Mouse (Mus musculus) hindbrain, embryonic 11.5 days (tissue): ENCODE measurements around the gene Senp3. TPM values are rescaled to one million over a fixed set of nuclear protein-coding genes. Genes with fewer than 3 reads are reported as not detected.
"Not testable (repeated sequence)": the region's sequence is repeated elsewhere in the genome, so short reads cannot be mapped to it uniquely, and the experiment has no call there.

ENCODE experiments used
- ATAC-seq: fragments of 200-750 bp; cut with Nextera tagmentation; 2 replicates; pipeline ENCODE4 v1.8.0; 2017; ENCODE audit warnings: mild to moderate bottlenecking, moderate TSS enrichment, moderate library complexity; ENCODE audit not compliant: low FRiP score
- DNase-seq: peaks from one replicate; pipeline ENCODE4 v3.0.0-alpha.2; 2015; ENCODE audit warnings: low spot score
- H3K27ac ChIP-seq: fragments of 300-500 bp; sonication (generic); 2 replicates; pipeline ENCODE4 v1.5.1; 2014; ENCODE audit warnings: mild to moderate bottlenecking, low read depth, low read length
- H3K27me3 ChIP-seq: fragments of 300-500 bp; sonication (generic); 2 replicates; pipeline ENCODE4 v1.6.1; 2014; ENCODE audit warnings: mild to moderate bottlenecking, low read length, moderate library complexity, mixed read lengths; ENCODE audit not compliant: control insufficient read depth, insufficient read depth
- H3K36me3 ChIP-seq: fragments of 300-500 bp; sonication (generic); 2 replicates; pipeline ENCODE4 v1.6.1; 2014; ENCODE audit warnings: mild to moderate bottlenecking, low read length, moderate library complexity, mixed read lengths; ENCODE audit not compliant: control insufficient read depth, insufficient read depth
- H3K4me1 ChIP-seq: fragments of 300-500 bp; sonication (generic); replicated peaks from 2 replicates; pipeline ENCODE4 v1.6.1; 2014; ENCODE audit warnings: low read length, mixed read lengths; ENCODE audit not compliant: control insufficient read depth, insufficient read depth
- H3K4me2 ChIP-seq: fragments of 300-500 bp; sonication (generic); replicated peaks from 2 replicates; pipeline ENCODE4 v1.6.1; 2014; ENCODE audit warnings: mild to moderate bottlenecking, low read depth, low read length
- H3K4me3 ChIP-seq: fragments of 300-500 bp; sonication (generic); 2 replicates; pipeline ENCODE4 v1.5.1; 2014; ENCODE audit warnings: low read depth, low read length
- H3K9ac ChIP-seq: fragments of 300-500 bp; sonication (generic); 2 replicates; pipeline ENCODE4 v1.6.1; 2014; ENCODE audit warnings: low read depth, low read length
- H3K9me3 ChIP-seq: fragments of 300-500 bp; sonication (generic); 2 replicates; pipeline ENCODE4 v1.6.1; 2016; ENCODE audit warnings: low read length; ENCODE audit not compliant: control insufficient read depth
- WGBS: fragments of 180-500 bp; shearing (Covaris S2); extraction: QIAGEN DNeasy Blood & Tissue Kit; methylation state at CpG from one replicate; pipeline ENCODE4 v1.1.7; 2014; 5-methylcytosine and 5-hydroxymethylcytosine counted together
- microRNA counts: library from miRNA; unstranded; fragments of <30 nt; microRNA quantifications from one replicate; lab custom pipeline; 2015
- polyA plus RNA-seq: library from polyadenylated mRNA; unstranded; fragments of >200 nt; fragmentation: Nextera tagmentation; extraction: Ambion mirVana; gene quantifications from 2 replicates; pipeline ENCODE4 v1.2.1, GENCODE M21; 2014

Senp3 gene
- polyA plus RNA-seq, 1 experiment from 2014 or later = 101 TPM

DNA sequence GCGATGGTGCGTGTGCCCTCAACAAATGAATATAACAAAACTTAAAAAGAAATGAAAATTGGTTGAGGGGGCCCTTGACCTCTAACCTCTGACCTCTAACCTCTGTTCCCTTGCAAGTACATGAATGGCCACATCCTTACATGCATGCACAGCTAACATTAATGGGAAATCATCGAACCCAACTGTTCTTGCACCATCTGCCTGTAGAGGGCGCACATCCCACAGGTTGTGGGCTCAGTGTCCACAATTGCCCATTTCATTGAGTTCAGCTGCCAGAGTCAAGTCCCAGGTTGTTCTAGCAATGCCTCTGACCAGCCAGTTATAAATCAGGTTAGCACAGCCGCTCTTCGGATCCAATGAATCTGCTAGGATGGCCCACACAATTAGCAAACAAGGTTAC, 53.6 kb downstream of the Senp3 start:
- no peak overlapping the region for H3K27ac ChIP-seq
- H3K27me3 ChIP-seq = no peaks in the 10 kb centered on the region
- no peaks in the 10 kb centered on the region for H3K4me1 ChIP-seq
- ATAC-seq (no peak), DNase-seq (peak; percentile 92)
- H3K9me3 ChIP-seq = no peaks in the 10 kb centered on the region
- WGBS = 35% methylated on average over 6 of the region's 6 CpGs
- H3K9ac ChIP-seq = no peak overlapping the region
- H3K36me3 ChIP-seq = no peaks in the 10 kb centered on the region
- no peak overlapping the region for H3K4me3 ChIP-seq
- H3K4me2 ChIP-seq = no peak overlapping the region

DNA sequence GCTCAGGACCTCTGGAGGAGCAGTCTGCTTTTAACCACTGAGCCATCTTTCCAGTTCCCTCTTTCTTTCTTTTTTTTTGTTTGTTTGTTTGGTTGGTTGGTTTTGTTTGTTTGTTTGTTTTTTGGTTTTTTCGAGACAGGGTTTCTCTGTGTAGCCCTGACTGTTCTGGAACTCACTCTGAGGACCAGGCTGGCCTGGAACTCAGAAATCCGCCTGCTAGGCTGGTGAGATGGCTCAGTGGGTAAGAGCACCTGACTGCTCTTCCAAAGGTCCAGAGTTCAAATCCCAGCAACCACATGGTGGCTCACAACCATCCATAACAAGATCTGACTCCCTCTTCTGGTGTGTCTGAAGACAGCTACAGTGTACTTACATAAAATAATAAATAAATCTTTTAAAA, 57.5 kb downstream of the Senp3 start:
- not testable (repeated sequence) for DNase-seq, ATAC-seq, H3K4me2 ChIP-seq, H3K27ac ChIP-seq, H3K4me1 ChIP-seq, H3K9ac ChIP-seq, H3K4me3 ChIP-seq, H3K36me3 ChIP-seq, H3K27me3 ChIP-seq, H3K9me3 ChIP-seq
- WGBS = 81% methylated on average over 2 of the region's 2 CpGs

MicroRNAs within 50 kb of the gene (microRNA counts, 519-probe panel; counts per million panel counts)
- not detected for microRNA mmu-miR-1934 (lab: Ali Mortazavi, UCI)
- 3,437 counts per million, percentile 22 among the panel's probes with 10 or more counts for microRNA mmu-miR-467f (lab: Ali Mortazavi, UCI)

Other genes with a start within 250 kb of the Senp3 start
- 0.68 and 1.6 TPM in 2 replicates for gene Dnah2, start 133.0 kb downstream of the Senp3 start, polyA plus RNA-seq
- 12.2 and 15.5 TPM in 2 replicates for gene Efnb3, start 121.9 kb downstream of the Senp3 start, polyA plus RNA-seq
- gene Wrap53, start 101.8 kb downstream of the Senp3 start, polyA plus RNA-seq = 36.6 and 37.8 TPM in 2 replicates
- gene Trp53, start 101.7 kb downstream of the Senp3 start, polyA plus RNA-seq = 156 and 159 TPM in 2 replicates
- 11.7 and 13.1 TPM in 2 replicates for gene Atp1b2, start 76.1 kb downstream of the Senp3 start, polyA plus RNA-seq
- 0.17 TPM in 1 of 2 replicates, not detected in the other for gene Shbg, start 64.2 kb downstream of the Senp3 start, polyA plus RNA-seq
- gene Sat2, start 60.1 kb downstream of the Senp3 start, polyA plus RNA-seq = 15.0 and 20.6 TPM in 2 replicates
- gene Fxr2, start 49.1 kb downstream of the Senp3 start, polyA plus RNA-seq = 30.1 and 31.3 TPM in 2 replicates
- gene Sox15, start 26.8 kb downstream of the Senp3 start, polyA plus RNA-seq = not detected in 2 replicates
- gene Mpdu1, start 19.4 kb downstream of the Senp3 start, polyA plus RNA-seq = 28.0 and 45.3 TPM in 2 replicates
- 8.2 and 8.7 TPM in 2 replicates for gene Cd68, start 15.9 kb downstream of the Senp3 start, polyA plus RNA-seq
- 891 and 905 TPM in 2 replicates for gene Eif4a1, start 9.7 kb downstream of the Senp3 start, polyA plus RNA-seq
- not detected in 2 replicates for gene Tnfsf13, start 3.7 kb upstream of the Senp3 start, polyA plus RNA-seq
- gene Tnfsf12, start 13.8 kb upstream of the Senp3 start, polyA plus RNA-seq = 2.2 and 4.0 TPM in 2 replicates
- 0.61 and 1.1 TPM in 2 replicates for gene Tnfsfm13, start 14.0 kb upstream of the Senp3 start, polyA plus RNA-seq
- gene Polr2a, start 76.6 kb upstream of the Senp3 start, polyA plus RNA-seq = 46.5 and 50.1 TPM in 2 replicates
- gene Slc35g3, start 79.9 kb upstream of the Senp3 start, polyA plus RNA-seq = 0.57 and 1.1 TPM in 2 replicates
- gene Zbtb4, start 83.8 kb upstream of the Senp3 start, polyA plus RNA-seq = 1.3 and 1.7 TPM in 2 replicates
- 1.2 and 1.5 TPM in 2 replicates for gene Chrnb1, start 113.9 kb upstream of the Senp3 start, polyA plus RNA-seq
- gene Fgf11, start 119.8 kb upstream of the Senp3 start, polyA plus RNA-seq = 2.2 and 2.8 TPM in 2 replicates
- 0.83 and 0.93 TPM in 2 replicates for gene Tmem102, start 123.5 kb upstream of the Senp3 start, polyA plus RNA-seq
- gene Gm39566, start 133.2 kb upstream of the Senp3 start, polyA plus RNA-seq = not detected in 2 replicates
- gene Spem2, start 136.4 kb upstream of the Senp3 start, polyA plus RNA-seq = not detected in 2 replicates
- gene Spem1, start 140.1 kb upstream of the Senp3 start, polyA plus RNA-seq = 0.17 and 0.38 TPM in 2 replicates
- gene Nlgn2, start 155.7 kb upstream of the Senp3 start, polyA plus RNA-seq = 11.5 and 16.1 TPM in 2 replicates
- 268 and 276 TPM in 2 replicates for gene Tmem256, start 156.4 kb upstream of the Senp3 start, polyA plus RNA-seq
- gene Plscr3, start 164.3 kb upstream of the Senp3 start, polyA plus RNA-seq = 62.2 and 62.6 TPM in 2 replicates
- 0.52 TPM in 1 of 2 replicates, not detected in the other for gene Tnk1, start 176.6 kb upstream of the Senp3 start, polyA plus RNA-seq
- not detected in 2 replicates for gene Tmem95, start 195.9 kb upstream of the Senp3 start, polyA plus RNA-seq
- gene Kctd11, start 199.3 kb upstream of the Senp3 start, polyA plus RNA-seq = 2.3 and 2.4 TPM in 2 replicates
- gene Acap1, start 213.5 kb upstream of the Senp3 start, polyA plus RNA-seq = 0.45 and 1.4 TPM in 2 replicates
- gene 2810408A11Rik, start 218.9 kb upstream of the Senp3 start, polyA plus RNA-seq = 14.5 and 14.7 TPM in 2 replicates
- gene Neurl4, start 219.0 kb upstream of the Senp3 start, polyA plus RNA-seq = 15.0 and 20.6 TPM in 2 replicates
- gene Gps2, start 231.8 kb upstream of the Senp3 start, polyA plus RNA-seq = 84.3 and 89.0 TPM in 2 replicates
- 1,842 and 1,860 TPM in 2 replicates for gene Eif5a, start 239.9 kb upstream of the Senp3 start, polyA plus RNA-seq